ENCODE assay signal across 16 mouse cellular contexts in genomic region chr13:35815205-35815726, GRCm38 (mm10).
"Had no signal": no experiment of that assay in that cellular context is flagged by ENCODE, and none has a peak within 500 bp of the region (broad histone marks: within the 10 kb centered on the region; RNA-seq: fewer than 3 reads in every experiment).

No protein-coding gene starts in this region.

- H3K4me2 ChIP-seq: lung, embryonic 15.5 days; midbrain, embryonic 12.5 days; neural tube, embryonic 13.5 days; neural tube, embryonic 15.5 days; stomach, embryonic 15.5 days had no signal

- ATAC-seq: liver, postnatal 0 days; midbrain, embryonic 16.5 days had no signal

- H3K36me3 ChIP-seq: neural tube, embryonic 15.5 days had no signal

- H3K27me3 ChIP-seq: lung, embryonic 15.5 days; midbrain, embryonic 12.5 days; neural tube, embryonic 13.5 days; neural tube, embryonic 15.5 days; stomach, embryonic 15.5 days had no signal

- DNase-seq: midbrain, embryonic 14.5 days; right cerebral cortex, postnatal 14 days; thymus, adult 2 months; thymus, postnatal 25 days; thymus, postnatal 4 days had no signal

- H3K4me3 ChIP-seq: lung, embryonic 15.5 days; midbrain, embryonic 10.5 days; midbrain, embryonic 12.5 days; myocyte; neural tube, embryonic 13.5 days; neural tube, embryonic 15.5 days; stomach, embryonic 15.5 days had no signal

- H3K9me3 ChIP-seq: lung, embryonic 15.5 days; midbrain, embryonic 10.5 days; midbrain, embryonic 12.5 days; neural tube, embryonic 13.5 days; neural tube, embryonic 15.5 days; stomach, embryonic 15.5 days had no signal

- H3K9ac ChIP-seq: liver, postnatal 0 days; lung, embryonic 15.5 days; midbrain, embryonic 12.5 days; neural tube, embryonic 13.5 days; neural tube, embryonic 15.5 days; stomach, embryonic 15.5 days had no signal

- H3K27ac ChIP-seq: lung, embryonic 15.5 days; macrophage; midbrain, embryonic 10.5 days; midbrain, embryonic 12.5 days; neural tube, embryonic 13.5 days; neural tube, embryonic 15.5 days; stomach, embryonic 15.5 days; stomach, postnatal 0 days had no signal
